Mouse (Mus musculus): Measurements from ENCODE around the gene Cyp2b19. TPM values are rescaled to one million over a fixed set of nuclear protein-coding genes. Genes with fewer than 3 reads are reported as not detected.

Gene Cyp2b19
- not detected for polyA plus RNA-seq (2017; shearing (Covaris generic))

DNA sequence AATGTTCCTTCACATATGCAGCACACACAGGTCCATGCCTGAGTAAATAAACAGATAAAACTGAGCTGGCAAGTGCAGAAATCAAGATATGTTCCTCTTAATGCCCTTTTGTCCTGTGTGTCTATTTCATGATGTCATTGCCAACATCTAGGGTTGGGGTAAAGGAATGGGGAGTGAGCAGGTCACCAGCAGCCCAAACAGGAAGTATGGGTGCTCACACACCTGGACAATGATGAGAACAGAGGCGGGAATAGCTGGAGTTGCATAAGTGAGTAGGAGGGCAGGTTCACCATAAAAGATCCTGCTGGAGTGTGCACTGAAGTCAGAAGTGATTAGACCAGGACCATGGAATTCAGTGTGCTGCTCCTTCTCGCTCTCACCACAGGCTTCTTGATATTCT is at the start of gene Cyp2b19:
Gene Cyp2b19, plus strand, starts transcription at position 301 of the 400 bp plus-strand sequence.

DNA sequence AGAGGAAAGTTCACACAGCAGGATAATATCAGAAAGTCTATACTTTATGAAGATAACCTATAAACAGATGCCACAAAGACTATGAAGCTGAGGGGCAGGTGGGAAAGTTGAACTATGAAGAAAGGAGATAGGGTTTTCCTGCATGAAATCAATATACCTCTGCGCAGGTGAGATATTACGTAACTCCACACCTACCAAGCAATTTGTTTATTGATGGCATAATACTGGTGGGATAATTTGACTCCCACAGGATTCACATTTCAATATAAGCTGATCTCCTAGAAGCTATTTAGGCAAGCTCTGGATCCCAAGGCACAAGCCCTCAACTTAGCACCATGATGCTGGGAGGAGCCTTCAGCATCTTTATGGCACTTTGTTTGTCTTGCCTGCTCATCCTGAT is 51.6 kb downstream of the Cyp2b19 start, which contains the start of gene Cyp2g1:
Gene Cyp2g1, plus strand, starts transcription at position 301 of the 400 bp plus-strand sequence.

Other genes with a start within 250 kb of the Cyp2b19 start
- not detected for gene Nlrp9a, start 222.1 kb upstream of the Cyp2b19 start, polyA plus RNA-seq (2017; shearing (Covaris generic))
- 0.07 TPM for gene Vmn1r185, start 138.7 kb upstream of the Cyp2b19 start, polyA plus RNA-seq (2017; shearing (Covaris generic))
- gene Cyp2b23, start 70.7 kb upstream of the Cyp2b19 start, polyA plus RNA-seq (2017; shearing (Covaris generic)), result not detected
- gene Cyp2g1, start 51.8 kb downstream of the Cyp2b19 start, polyA plus RNA-seq (2017; shearing (Covaris generic)), result not detected
- gene Cyp2a5, start 78.2 kb downstream of the Cyp2b19 start, polyA plus RNA-seq (2017; shearing (Covaris generic)), result not detected
- gene Cyp2a22, start 182.2 kb downstream of the Cyp2b19 start, polyA plus RNA-seq (2017; shearing (Covaris generic)), result not detected

Measured in activated CD4-positive, CD25-positive, alpha-beta regulatory T cell, adult 9 weeks (primary cell).